Comparison of ENCODE assay signal across 30 mouse cellular contexts in genomic region chr3:109032306-109032705, GRCm38 (mm10). TPM values are rescaled to one million over a fixed set of nuclear protein-coding genes. Genes with fewer than 3 reads are reported as not detected.
DNase-seq lines count a peak whose midpoint lies in the region; ATAC-seq and TF ChIP-seq lines count a peak whose summit lies in the region.
"Had no signal": no experiment of that assay in that cellular context is flagged by ENCODE, and none has a peak within 500 bp of the region (broad histone marks: within the 10 kb centered on the region; RNA-seq: fewer than 3 reads in every experiment).

No protein-coding gene starts in this region.

- H3K27me3 ChIP-seq in kidney, postnatal 0 days (ENCODE audit: insufficient read depth, low read length) = no peaks in the 10 kb centered on the region
- no peaks in the 10 kb centered on the region for H3K27me3 ChIP-seq in kidney, adult 2 months (replicated peaks; ENCODE audit: control insufficient read depth, insufficient read depth, low read length)
- no peaks in the 10 kb centered on the region for H3K27me3 ChIP-seq in forebrain, embryonic 16.5 days (replicated peaks; ENCODE audit: control insufficient read depth, insufficient read depth, low read length)
- H3K27me3 ChIP-seq: embryonic facial prominence, embryonic 12.5 days; forebrain, embryonic 13.5 days; forebrain, embryonic 15.5 days; Patski had no signal

- intact Hi-C loops in gastrocnemius, adult 2 months (cut with DNase I) = no loop called here

- WGBS in kidney, postnatal 0 days = 43% methylated on average over 2 of the region's 2 CpGs
- WGBS in kidney, adult 2 months = 54% methylated on average over 2 of the region's 2 CpGs
- 70% methylated on average over 2 of the region's 2 CpGs for WGBS in forebrain, embryonic 16.5 days

- no peak for TF ChIP-seq POLR2A in kidney, adult 2 months (IDR thresholded peaks at IDR 0.05; ENCODE audit: low read depth, low read length)

- no peak overlapping the region for H3K9ac ChIP-seq in kidney, postnatal 0 days (ENCODE audit: low read depth, low read length)
- no peak overlapping the region for H3K9ac ChIP-seq in forebrain, embryonic 16.5 days (replicated peaks; ENCODE audit: low read depth, low read length)
- H3K9ac ChIP-seq: embryonic facial prominence, embryonic 12.5 days; forebrain, embryonic 13.5 days; forebrain, embryonic 15.5 days had no signal

- no peak overlapping the region for H3K4me2 ChIP-seq in kidney, postnatal 0 days (ENCODE audit: low read length)
- H3K4me2 ChIP-seq in forebrain, embryonic 16.5 days (ENCODE audit: low read length) = no peak overlapping the region
- H3K4me2 ChIP-seq: embryonic facial prominence, embryonic 12.5 days; forebrain, embryonic 13.5 days; forebrain, embryonic 15.5 days had no signal

- DNase-seq in gastrocnemius, adult 2 months = no peak
- no peak for DNase-seq in gastrocnemius, adult 8-10 months (ENCODE audit: low spot score in 2 of 2)
- peak; percentile 26 for DNase-seq in kidney, postnatal 0 days (ENCODE audit: low spot score)
- no peak for DNase-seq in kidney, adult 2 months
- DNase-seq in 3T3-L1 (ENCODE audit: low read depth, low spot score) (peak; percentile 74), adipocyte (ENCODE audit: low spot score) (peak; percentile 73)
- no peak for DNase-seq in spleen, postnatal 14 days (ENCODE audit: low spot score in 2 of 2)
- DNase-seq: adrenal gland, adult 2 months; adrenal gland, postnatal 10 days; adrenal gland, postnatal 25 days; cerebellum, adult 11-12 months; cerebellum, adult 2 months; cerebellum, adult 9-10 months; cerebellum, postnatal 10 days; cerebellum, postnatal 25 days had no signal

- H3K4me3 ChIP-seq in gastrocnemius, adult 2 months = no peak overlapping the region
- no peak overlapping the region for H3K4me3 ChIP-seq in kidney, postnatal 0 days (replicated peaks; ENCODE audit: low read depth, low read length)
- H3K4me3 ChIP-seq in kidney, adult 2 months (ENCODE audit: insufficient read depth, low read depth, low read length) = no peak overlapping the region
- H3K4me3 ChIP-seq in forebrain, embryonic 16.5 days (replicated peaks; ENCODE audit: low read length) = no peak overlapping the region
- H3K4me3 ChIP-seq: embryonic facial prominence, embryonic 10.5 days; embryonic facial prominence, embryonic 12.5 days; forebrain, embryonic 13.5 days; forebrain, embryonic 15.5 days had no signal

- H3K27ac ChIP-seq in gastrocnemius, adult 2 months = peak overlapping the region; percentile 43; the same call in 1 of the 2 replicates
- H3K27ac ChIP-seq in kidney, postnatal 0 days = no peak overlapping the region
- no peak overlapping the region for H3K27ac ChIP-seq in kidney, adult 2 months (ENCODE audit: insufficient read depth, low read depth, low read length)
- H3K27ac ChIP-seq in forebrain, embryonic 16.5 days (ENCODE audit: low read length) = no peak overlapping the region
- H3K27ac ChIP-seq: embryonic facial prominence, embryonic 10.5 days; embryonic facial prominence, embryonic 12.5 days; forebrain, embryonic 13.5 days; forebrain, embryonic 15.5 days had no signal

- ATAC-seq in kidney, postnatal 0 days (replicated peaks; ENCODE audit: low FRiP score, low read depth) = no peak
- no peak for ATAC-seq in forebrain, embryonic 16.5 days
- ATAC-seq: activated CD4-positive, CD25-positive, alpha-beta regulatory T cell, adult 4 months; forebrain, embryonic 13.5 days; forebrain, embryonic 15.5 days; Patski had no signal

- no peak for TF ChIP-seq CTCF in gastrocnemius, adult 2 months (IDR thresholded peaks at IDR 0.05)
- no peak for TF ChIP-seq CTCF in kidney, postnatal 0 days (IDR thresholded peaks at IDR 0.05; ENCODE audit: low read depth)
- no peak for TF ChIP-seq CTCF in kidney, adult 2 months (conservative IDR thresholded peaks at IDR 0.05; ENCODE audit: insufficient read depth, insufficient read length, low read depth, low read length)

- H3K4me1 ChIP-seq in kidney, postnatal 0 days (replicated peaks; ENCODE audit: insufficient read depth, low read length) = no peaks in the 10 kb centered on the region
- peaks cover 13% of the 10 kb centered on the region; the same call in 1 of the 2 replicates for H3K4me1 ChIP-seq in kidney, adult 2 months (ENCODE audit: control insufficient read depth, insufficient read depth, low read length)
- H3K4me1 ChIP-seq in forebrain, embryonic 16.5 days (replicated peaks; ENCODE audit: control insufficient read depth, insufficient read depth, low read length) = peaks cover 5% of the 10 kb centered on the region; the same call in 1 of the 2 replicates

- no peaks in the 10 kb centered on the region for H3K9me3 ChIP-seq in kidney, postnatal 0 days (replicated peaks; ENCODE audit: low read length)
- H3K9me3 ChIP-seq in forebrain, embryonic 16.5 days (ENCODE audit: control insufficient read depth, low read length) = no peaks in the 10 kb centered on the region
- H3K9me3 ChIP-seq: embryonic facial prominence, embryonic 12.5 days; forebrain, embryonic 13.5 days; forebrain, embryonic 15.5 days had no signal

- H3K36me3 ChIP-seq in kidney, postnatal 0 days (ENCODE audit: insufficient read depth, low read length) = no peaks in the 10 kb centered on the region
- H3K36me3 ChIP-seq in kidney, adult 2 months (ENCODE audit: control insufficient read depth, insufficient read depth, low read length) = no peaks in the 10 kb centered on the region
- H3K36me3 ChIP-seq in forebrain, embryonic 16.5 days (ENCODE audit: control insufficient read depth, insufficient read depth) = no peaks in the 10 kb centered on the region
- H3K36me3 ChIP-seq: embryonic facial prominence, embryonic 10.5 days; embryonic facial prominence, embryonic 12.5 days; forebrain, embryonic 15.5 days had no signal

RNA-seq across cellular contexts. Expression of gene Fam102b, which starts 4.9 kb away (rescaled TPM):
- total RNA-seq in gastrocnemius, adult 2 months (2021) = 1 to 10 TPM; 6.2 to 8.0 TPM
- 1 to 10 TPM; 4.2 to 7.9 (median 5.2) TPM for total RNA-seq in gastrocnemius, adult 8-10 months (2022)
- polyA plus RNA-seq in kidney, postnatal 0 days (2015; fragmentation: Nextera tagmentation; extraction: Ambion mirVana) = 6.1 and 8.1 TPM in 2 replicates
- 6.1 and 7.8 TPM in 2 replicates for polyA plus RNA-seq in kidney, adult 2 months (2012; rRNA removed)
- polyA plus RNA-seq in forebrain, embryonic 16.5 days (2015; fragmentation: Nextera tagmentation; extraction: Ambion mirVana) = 10.0 and 10.4 TPM in 2 replicates

RNA-seq across cellular contexts. Expression of gene Slc25a54, which starts 48.0 kb away (rescaled TPM):
- not detected for total RNA-seq in gastrocnemius, adult 2 months (2021)
- not detected for total RNA-seq in gastrocnemius, adult 8-10 months (2022)
- polyA plus RNA-seq in kidney, postnatal 0 days (2015; fragmentation: Nextera tagmentation; extraction: Ambion mirVana) = not detected in 2 replicates
- polyA plus RNA-seq in kidney, adult 2 months (2012; rRNA removed) = not detected in 2 replicates
- polyA plus RNA-seq in forebrain, embryonic 16.5 days (2015; fragmentation: Nextera tagmentation; extraction: Ambion mirVana) = not detected in 2 replicates
- total RNA-seq: adrenal gland, adult 2 months; adrenal gland, postnatal 10 days; adrenal gland, postnatal 25 days; adrenal gland, postnatal 4 days; ES-E14; MEL had no signal
- polyA plus RNA-seq: activated CD4-positive, CD25-positive, alpha-beta regulatory T cell, adult 4 months; adrenal gland, adult 2 months; brain, embryonic 14.5 days; C2C12; cerebellum, adult 2 months; cortical plate, adult 2 months; embryonic facial prominence, embryonic 10.5 days; embryonic facial prominence, embryonic 12.5 days; embryonic facial prominence, embryonic 14.5 days; forebrain, embryonic 11.5 days; forebrain, embryonic 13.5 days; forebrain, embryonic 15.5 days; Patski had no signal

Comparison
In these comparisons a context has a peak if more than half of its experiments do, and no peak if none do; other contexts are left out.
1. DNase-seq: peak in kidney, postnatal 0 days (single experiment), 3T3-L1 (single experiment) and adipocyte (single experiment); none in gastrocnemius, adult 2 months (single experiment), gastrocnemius, adult 8-10 months (0 of 2), kidney, adult 2 months (single experiment) and spleen, postnatal 14 days (0 of 2).